Mouse (Mus musculus): ENCODE results near the gene Ppp1ca. TPM values are rescaled to one million over a fixed set of nuclear protein-coding genes. Genes with fewer than 3 reads are reported as not detected.

Ppp1ca gene
- polyA plus RNA-seq, 1 experiment from 2014 or later: 1,120 TPM

DNA sequence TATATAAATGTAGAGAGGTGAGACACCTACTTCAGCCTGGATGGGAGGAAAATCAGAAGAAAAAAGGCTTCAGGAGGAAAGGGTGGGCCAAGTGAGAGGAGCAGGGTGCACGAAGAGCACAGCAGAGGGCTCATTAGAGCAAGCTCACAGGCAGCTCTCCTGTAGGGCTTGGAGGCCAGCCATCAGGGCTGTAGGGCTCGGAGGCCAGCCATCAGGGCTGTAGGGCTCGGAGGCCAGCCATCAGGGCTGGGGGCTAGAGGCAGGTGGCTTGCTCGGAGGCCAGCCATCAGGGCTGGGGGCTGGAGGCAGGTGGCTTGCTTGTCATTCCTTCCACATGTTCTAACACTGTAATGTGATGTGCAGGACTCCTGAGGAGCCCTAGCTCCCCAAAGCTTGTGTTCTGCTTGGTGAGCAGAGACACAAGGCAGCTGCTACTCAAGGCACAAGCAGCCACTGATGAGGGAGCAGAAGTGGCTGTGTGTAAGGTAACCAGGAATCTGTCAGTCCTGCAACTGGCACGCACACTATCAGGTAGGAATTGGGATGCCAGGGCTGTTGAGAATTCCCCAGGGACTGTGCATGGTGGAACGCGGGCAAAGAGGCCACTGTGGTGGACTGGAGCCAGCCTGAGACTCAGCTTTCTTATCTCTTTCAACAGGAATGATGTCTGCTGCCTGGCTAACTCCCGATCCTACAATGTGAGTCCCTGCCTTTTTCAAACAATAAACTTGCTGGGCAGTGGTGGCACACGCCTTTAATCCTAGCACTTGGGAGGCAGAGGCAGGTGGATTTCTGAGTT lies 25.0 kb upstream of the Ppp1ca start:
- Histone ChIP-seq H3K27me3 (ENCODE audit: insufficient read depth, low read length) (no peaks in the 10 kb centered on the region), H3K9ac (replicated peaks; ENCODE audit: low read length) (no peak overlapping the region), H3K9me3 (ENCODE audit: low read length) (no peaks in the 10 kb centered on the region), H3K4me2 (replicated peaks; ENCODE audit: low read depth, low read length) (no peak overlapping the region), H3K4me3 (ENCODE audit: low read length) (no peak overlapping the region), H3K27ac (ENCODE audit: low read length) (no peak overlapping the region), H3K4me1 (ENCODE audit: insufficient read depth, low read length) (peaks cover 27% of the 10 kb centered on the region), H3K36me3 (ENCODE audit: insufficient read depth, low read length) (no peaks in the 10 kb centered on the region)
- no peak for ATAC-seq (ENCODE audit: low FRiP score, low TSS enrichment)
- WGBS: 78% methylated on average over 9 of the region's 9 CpGs

DNA sequence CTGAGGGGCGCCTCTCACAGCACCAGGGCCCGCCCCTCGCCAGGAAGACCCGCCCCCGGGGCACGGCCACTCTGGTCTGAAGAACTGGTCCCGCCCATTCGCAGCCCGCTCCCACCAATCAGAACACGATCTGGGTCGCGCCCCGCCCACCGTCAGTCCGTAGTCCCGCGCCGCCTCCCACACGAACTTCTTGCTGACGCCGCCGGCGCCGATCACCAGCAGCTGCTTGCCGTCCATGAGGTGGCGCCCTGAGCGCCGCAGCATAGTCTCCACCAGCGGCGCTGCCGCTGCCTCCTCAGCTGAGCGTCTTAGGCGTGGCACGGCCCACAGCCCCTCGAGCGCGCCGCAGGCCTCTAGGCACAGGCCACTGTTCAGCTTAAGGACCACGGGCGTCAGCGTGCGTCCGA lies 22.5 kb upstream of the Ppp1ca start:
- H3K36me3 ChIP-seq (ENCODE audit: insufficient read depth, low read length): no peaks in the 10 kb centered on the region
- H3K27me3 ChIP-seq (ENCODE audit: insufficient read depth, low read length): no peaks in the 10 kb centered on the region
- peaks cover 29% of the 10 kb centered on the region for H3K4me1 ChIP-seq (ENCODE audit: insufficient read depth, low read length)
- H3K4me2 ChIP-seq (replicated peaks; ENCODE audit: low read depth, low read length): peak overlapping the region; percentile 85
- H3K9ac ChIP-seq (replicated peaks; ENCODE audit: low read length): peak overlapping the region; percentile 88
- ATAC-seq (ENCODE audit: low FRiP score, low TSS enrichment): peak; percentile 96
- no peaks in the 10 kb centered on the region for H3K9me3 ChIP-seq (ENCODE audit: low read length)
- under 1% methylated on average over 43 of the region's 43 CpGs for WGBS
- H3K4me3 ChIP-seq (ENCODE audit: low read length): peak overlapping the region; percentile 50
- H3K27ac ChIP-seq (ENCODE audit: low read length): peak overlapping the region; percentile 74

DNA sequence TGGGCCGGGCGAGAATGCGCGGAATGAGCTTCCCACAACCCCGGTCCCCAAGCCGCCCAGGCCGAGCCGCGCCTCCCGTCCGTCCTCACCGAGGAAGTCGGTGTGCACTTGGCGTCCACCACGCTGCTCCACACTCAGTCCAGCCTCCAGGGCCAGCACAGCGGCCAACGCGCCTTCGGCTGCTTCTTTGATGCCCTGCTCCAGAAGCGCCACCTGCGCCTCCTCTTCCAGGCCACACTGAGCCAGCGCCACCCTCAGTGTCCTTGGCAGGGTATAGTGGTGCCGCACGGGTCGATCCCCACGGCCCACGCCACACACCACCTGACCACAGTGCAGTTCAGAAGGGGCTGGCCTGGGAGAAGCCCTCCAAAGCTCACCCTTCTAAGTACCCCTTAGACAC lies 22.1 kb upstream of the Ppp1ca start:
- WGBS: 3% methylated on average over 27 of the region's 27 CpGs
- Histone ChIP-seq H3K4me3 (ENCODE audit: low read length) (peak overlapping the region; percentile 50), H3K27ac (ENCODE audit: low read length) (peak overlapping the region; percentile 74), H3K36me3 (ENCODE audit: insufficient read depth, low read length) (no peaks in the 10 kb centered on the region), H3K27me3 (ENCODE audit: insufficient read depth, low read length) (no peaks in the 10 kb centered on the region), H3K9me3 (ENCODE audit: low read length) (no peaks in the 10 kb centered on the region), H3K4me1 (ENCODE audit: insufficient read depth, low read length) (peaks cover 29% of the 10 kb centered on the region), H3K9ac (replicated peaks; ENCODE audit: low read length) (peak overlapping the region; percentile 88), H3K4me2 (replicated peaks; ENCODE audit: low read depth, low read length) (peak overlapping the region; percentile 85)
- peak; percentile 58 for ATAC-seq (ENCODE audit: low FRiP score, low TSS enrichment)

DNA sequence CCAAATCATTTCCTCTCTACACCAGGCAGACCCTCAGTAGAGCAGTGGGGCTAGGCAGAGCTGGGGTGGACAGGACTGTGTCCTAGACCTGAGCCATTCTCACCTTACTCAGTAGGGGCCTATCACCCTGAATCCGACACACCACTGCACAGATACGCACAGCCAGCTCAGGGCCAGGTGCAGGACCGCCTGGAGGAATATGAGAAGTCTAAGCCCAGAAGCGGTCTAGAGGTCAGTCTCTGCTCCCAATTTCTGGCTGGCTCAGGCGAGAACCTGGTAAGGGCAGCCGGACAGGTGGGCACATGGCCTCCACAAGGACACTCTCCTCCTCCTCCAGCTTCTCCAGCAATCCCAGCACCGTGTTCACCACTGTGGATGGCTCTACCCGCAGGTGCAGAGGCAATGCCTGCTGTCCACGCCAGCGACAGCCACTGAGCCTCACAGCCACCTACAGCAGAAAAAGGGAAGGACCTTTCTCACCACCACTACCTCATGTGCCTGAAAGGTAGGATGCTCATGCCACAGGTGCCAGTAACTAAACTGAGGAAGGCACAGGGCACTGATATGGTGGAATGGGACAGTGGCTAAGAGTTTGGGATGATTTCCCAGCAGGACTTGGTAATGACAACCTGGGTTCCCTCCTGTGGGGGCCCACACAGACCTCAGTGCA lies 21.0 kb upstream of the Ppp1ca start:
- H3K4me1 ChIP-seq (ENCODE audit: insufficient read depth, low read length): peaks cover 38% of the 10 kb centered on the region
- H3K36me3 ChIP-seq (ENCODE audit: insufficient read depth, low read length): no peaks in the 10 kb centered on the region
- no peak overlapping the region for H3K27ac ChIP-seq (ENCODE audit: low read length)
- H3K4me3 ChIP-seq (ENCODE audit: low read length): no peak overlapping the region
- WGBS: 79% methylated on average over 10 of the region's 10 CpGs
- no peaks in the 10 kb centered on the region for H3K27me3 ChIP-seq (ENCODE audit: insufficient read depth, low read length)
- H3K9ac ChIP-seq (replicated peaks; ENCODE audit: low read length): peak overlapping the region; percentile 88; the same call in 1 of the 2 replicates
- no peak overlapping the region for H3K4me2 ChIP-seq (replicated peaks; ENCODE audit: low read depth, low read length)
- H3K9me3 ChIP-seq (ENCODE audit: low read length): no peaks in the 10 kb centered on the region
- no peak for ATAC-seq (ENCODE audit: low FRiP score, low TSS enrichment)

DNA sequence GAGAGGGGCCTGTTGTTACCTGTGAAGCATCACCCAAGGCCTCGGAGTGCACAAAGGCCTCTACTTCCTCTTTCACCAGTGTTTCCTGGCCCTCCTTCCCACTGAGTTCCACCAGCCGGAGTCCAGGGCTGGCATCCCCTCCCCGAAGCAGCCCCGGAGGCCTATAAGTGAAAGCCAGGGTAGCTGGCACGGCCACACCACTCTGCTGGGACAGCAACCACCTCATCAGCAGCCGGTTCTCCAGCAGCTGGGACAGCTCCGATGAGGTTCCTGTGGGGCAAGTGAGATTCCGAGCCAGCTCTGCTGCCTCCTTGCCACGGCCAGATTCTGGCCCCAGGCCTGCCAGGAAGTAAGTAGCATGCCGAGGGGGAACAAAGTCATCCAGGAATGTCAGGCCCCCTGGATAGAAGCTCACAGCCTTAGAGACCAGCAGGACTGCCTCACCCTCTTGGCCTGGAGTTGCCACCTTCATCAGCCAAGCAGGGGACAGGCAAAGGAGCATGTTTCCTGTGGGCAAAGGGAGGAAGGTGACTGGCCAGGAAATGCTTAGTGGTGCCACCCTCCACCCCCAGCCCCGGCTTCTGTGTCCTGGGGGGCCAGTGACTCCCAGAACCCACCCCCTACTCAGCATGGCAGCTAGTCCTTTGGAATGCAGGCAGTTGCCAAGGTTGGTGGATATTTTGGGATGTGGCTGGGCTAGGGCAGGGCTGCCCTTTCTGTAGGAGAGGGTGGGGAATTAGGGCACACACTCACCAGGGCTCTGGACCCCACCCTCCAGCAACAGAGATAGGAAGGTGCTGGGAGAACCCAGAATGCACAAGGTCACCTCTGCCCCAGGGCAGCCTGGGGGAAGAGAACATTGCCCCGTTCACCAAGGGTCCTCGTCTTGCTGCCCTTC lies 20.2 kb upstream of the Ppp1ca start:
- WGBS: 59% methylated on average over 13 of the region's 13 CpGs

DNA sequence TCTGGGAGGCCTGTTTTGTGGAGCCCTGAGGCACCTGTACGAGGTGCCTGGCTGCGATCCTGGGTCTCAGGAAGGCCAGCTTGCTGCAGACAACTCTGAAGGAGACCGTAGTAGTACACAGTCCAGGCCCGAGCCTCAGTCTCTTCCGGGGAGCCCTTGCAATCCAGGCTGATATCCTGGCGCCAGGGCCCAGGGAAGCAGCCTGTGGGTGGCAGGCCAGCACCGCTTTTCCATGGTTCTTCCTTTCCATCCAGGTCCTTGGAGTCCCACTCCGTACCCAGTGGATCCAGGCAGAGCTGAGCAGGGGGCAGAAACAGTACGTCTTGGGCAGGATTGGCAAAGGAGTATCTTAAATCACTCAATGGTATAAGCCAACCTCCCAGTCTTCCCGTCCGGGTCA lies 18.9 kb upstream of the Ppp1ca start:
- H3K9ac ChIP-seq (replicated peaks; ENCODE audit: low read length): peak overlapping the region; percentile 32; the same call in 1 of the 2 replicates
- H3K4me1 ChIP-seq (ENCODE audit: insufficient read depth, low read length): peaks cover 40% of the 10 kb centered on the region
- 57% methylated on average over 11 of the region's 11 CpGs for WGBS
- no peak overlapping the region for H3K4me2 ChIP-seq (replicated peaks; ENCODE audit: low read depth, low read length)
- no peaks in the 10 kb centered on the region for H3K36me3 ChIP-seq (ENCODE audit: insufficient read depth, low read length)
- H3K27ac ChIP-seq (ENCODE audit: low read length): no peak overlapping the region
- no peak overlapping the region for H3K4me3 ChIP-seq (ENCODE audit: low read length)
- no peaks in the 10 kb centered on the region for H3K27me3 ChIP-seq (ENCODE audit: insufficient read depth, low read length)
- no peaks in the 10 kb centered on the region for H3K9me3 ChIP-seq (ENCODE audit: low read length)
- no peak for ATAC-seq (ENCODE audit: low FRiP score, low TSS enrichment)

More for the DNA sequence above, 20.2 kb upstream of the Ppp1ca start:
- Histone ChIP-seq H3K4me2 (replicated peaks; ENCODE audit: low read depth, low read length) (no peak overlapping the region), H3K9ac (replicated peaks; ENCODE audit: low read length) (peak overlapping the region; percentile 29; the same call in 1 of the 2 replicates), H3K4me3 (ENCODE audit: low read length) (no peak overlapping the region), H3K27me3 (ENCODE audit: insufficient read depth, low read length) (no peaks in the 10 kb centered on the region), H3K27ac (ENCODE audit: low read length) (no peak overlapping the region), H3K36me3 (ENCODE audit: insufficient read depth, low read length) (no peaks in the 10 kb centered on the region), H3K4me1 (ENCODE audit: insufficient read depth, low read length) (peaks cover 40% of the 10 kb centered on the region), H3K9me3 (ENCODE audit: low read length) (no peaks in the 10 kb centered on the region)
- ATAC-seq (ENCODE audit: low FRiP score, low TSS enrichment): no peak

DNA sequence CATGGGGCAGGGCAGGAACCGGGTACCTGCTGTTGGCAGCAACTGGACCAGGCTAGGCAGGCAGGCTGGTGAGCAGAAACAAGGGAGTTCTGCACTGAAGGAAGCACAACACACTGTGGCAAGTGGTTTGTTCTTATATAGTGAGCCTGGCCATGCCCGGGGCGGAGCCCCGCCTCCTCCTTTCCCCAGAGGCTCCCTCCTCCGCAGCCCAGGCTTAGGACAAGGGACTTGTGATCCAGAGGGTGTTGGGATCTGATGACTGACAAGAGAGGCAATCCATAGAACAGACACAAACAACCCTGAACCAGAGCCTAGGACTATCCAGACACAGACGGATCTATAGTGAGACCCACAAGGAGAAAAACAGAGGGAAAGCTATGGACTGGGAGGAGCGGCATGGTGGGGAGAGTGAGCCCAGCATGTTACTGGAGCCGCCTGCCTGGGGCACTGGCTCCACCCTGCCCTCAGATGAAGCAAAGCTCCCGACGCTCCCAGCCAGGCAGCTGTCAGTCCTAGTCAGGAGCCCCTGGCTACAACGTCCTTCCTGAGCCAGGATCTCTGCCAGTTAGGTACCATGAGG lies 16.4 kb upstream of the Ppp1ca start, which contains the start of gene Carns1:
Carns1 (minus strand) TSS at position 112 of the 580 bp plus-strand sequence.
- Histone ChIP-seq H3K9ac (replicated peaks; ENCODE audit: low read length) (peak within 1 kb of the TSS; percentile 49), H3K4me1 (ENCODE audit: insufficient read depth, low read length) (peaks cover 31% of the 10 kb centered on the region), H3K27ac (ENCODE audit: low read length) (no peak within 1 kb of the TSS), H3K9me3 (ENCODE audit: low read length) (no peaks in the 10 kb centered on the region), H3K36me3 (ENCODE audit: insufficient read depth, low read length) (no peaks in the 10 kb centered on the region), H3K27me3 (ENCODE audit: insufficient read depth, low read length) (no peaks in the 10 kb centered on the region), H3K4me3 (ENCODE audit: low read length) (peak within 1 kb of the TSS; percentile 22), H3K4me2 (replicated peaks; ENCODE audit: low read depth, low read length) (peak within 1 kb of the TSS; percentile 53)
- WGBS: 2% methylated on average over 11 of the region's 11 CpGs
- peak; percentile 66; the same call in 1 of the 2 replicates for ATAC-seq (ENCODE audit: low FRiP score, low TSS enrichment)

DNA sequence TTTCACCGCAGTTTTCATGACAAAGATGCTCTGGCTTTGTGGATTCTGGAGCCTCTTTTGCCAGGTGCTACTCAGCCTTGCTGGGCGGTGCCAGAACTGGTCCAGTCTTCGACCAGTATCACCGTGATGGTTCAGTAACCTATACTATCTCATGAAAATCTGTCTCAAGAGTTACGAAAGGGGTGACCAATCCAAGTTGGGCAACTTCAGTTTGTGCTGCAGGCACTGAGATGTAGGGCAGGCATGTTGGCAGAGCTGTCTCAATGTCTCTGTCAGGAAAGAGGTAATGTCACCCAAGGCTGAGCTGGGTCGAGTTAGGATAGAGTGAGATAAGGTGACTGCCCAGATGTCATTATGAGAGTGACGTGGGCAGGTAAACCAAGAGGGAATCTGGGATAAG lies 11.5 kb upstream of the Ppp1ca start:
- Histone ChIP-seq H3K36me3 (ENCODE audit: insufficient read depth, low read length) (no peaks in the 10 kb centered on the region), H3K4me1 (ENCODE audit: insufficient read depth, low read length) (peaks cover 25% of the 10 kb centered on the region), H3K4me2 (replicated peaks; ENCODE audit: low read depth, low read length) (no peak overlapping the region), H3K4me3 (ENCODE audit: low read length) (no peak overlapping the region), H3K9me3 (ENCODE audit: low read length) (no peaks in the 10 kb centered on the region), H3K9ac (replicated peaks; ENCODE audit: low read length) (no peak overlapping the region), H3K27ac (ENCODE audit: low read length) (no peak overlapping the region), H3K27me3 (ENCODE audit: insufficient read depth, low read length) (no peaks in the 10 kb centered on the region)
- ATAC-seq (ENCODE audit: low FRiP score, low TSS enrichment): no peak
- 87% methylated on average over 7 of the region's 7 CpGs for WGBS

DNA sequence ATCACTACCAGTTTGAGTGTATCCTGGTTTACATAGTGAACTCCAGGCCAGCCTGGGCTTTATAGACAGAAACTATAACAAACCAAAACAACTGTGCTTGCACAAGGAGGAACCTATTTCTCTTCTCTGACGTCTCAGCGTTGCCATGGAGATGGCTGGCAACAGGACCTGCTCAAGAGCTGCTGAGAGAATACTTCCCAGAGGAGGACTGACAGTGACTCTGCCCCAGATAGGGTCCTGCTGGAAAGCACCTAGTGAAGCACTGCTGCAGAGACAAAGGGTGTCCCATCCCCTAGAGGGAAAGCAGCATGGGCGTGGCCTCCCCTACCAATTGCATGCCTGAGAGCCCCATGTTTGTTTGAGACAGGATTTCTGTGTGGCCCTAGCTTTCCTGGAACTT lies 10.0 kb upstream of the Ppp1ca start:
- ATAC-seq (ENCODE audit: low FRiP score, low TSS enrichment): no peak
- H3K36me3 ChIP-seq (ENCODE audit: insufficient read depth, low read length): no peaks in the 10 kb centered on the region
- no peak overlapping the region for H3K4me3 ChIP-seq (ENCODE audit: low read length)
- no peak overlapping the region for H3K27ac ChIP-seq (ENCODE audit: low read length)
- H3K9ac ChIP-seq (replicated peaks; ENCODE audit: low read length): no peak overlapping the region
- peaks cover 22% of the 10 kb centered on the region for H3K4me1 ChIP-seq (ENCODE audit: insufficient read depth, low read length)
- WGBS: 40% methylated on average over 3 of the region's 3 CpGs
- H3K4me2 ChIP-seq (replicated peaks; ENCODE audit: low read depth, low read length): no peak overlapping the region
- no peaks in the 10 kb centered on the region for H3K9me3 ChIP-seq (ENCODE audit: low read length)
- no peaks in the 10 kb centered on the region for H3K27me3 ChIP-seq (ENCODE audit: insufficient read depth, low read length)

Data from kidney, embryonic 16.5 days (tissue).